Mouse (Mus musculus) erythroblast, adult 5-6 weeks (primary cell): ENCODE measurements around the gene Hspa1a. TPM values are rescaled to one million over a fixed set of nuclear protein-coding genes. Genes with fewer than 3 reads are reported as not detected.
"Not testable (repeated sequence)": the region's sequence is repeated elsewhere in the genome, so short reads cannot be mapped to it uniquely, and the experiment has no call there.

ENCODE experiments used
- ATAC-seq: replicated peaks from 2 replicates; pipeline ENCODE4 v1.8.0; 2016; ENCODE audit warnings: moderate number of reproducible peaks, mild to moderate bottlenecking, moderate TSS enrichment, inconsistent platforms; ENCODE audit not compliant: poor library complexity, low FRiP score, severe bottlenecking
- total RNA-seq, 2 experiments: library from RNA; stranded (forward) in 1 of 2; stranded (reverse) in 1 of 2; fragments of 150-400 nt in 1 of 2; fragments of 200-764, 138-1000 nt in 1 of 2; gene quantifications; 2 replicates each; pipeline versions ENCODE4 v1.2.3 to v1.2.4; 2015 to 2017; ENCODE audit warnings: low replicate concordance in 2 of 2

The Hspa1a gene
- total RNA-seq (2015; ENCODE audit: low replicate concordance), result 1.5 and 2.9 TPM in 2 replicates
- total RNA-seq (2017; ENCODE audit: low replicate concordance), result 5.0 and 5.4 TPM in 2 replicates

GRCm38 (mm10) chr17:34972069-34972749 lies at the start of gene Hspa1a, which contains the start of gene Hspa1l:
Gene Hspa1a, minus strand, starts transcription at chr17:34972156.
Gene Hspa1l, plus strand, starts transcription at chr17:34972703.
- ATAC-seq, result peak; percentile 98

- ATAC-seq, result peak; percentile 78
Observed at GRCm38 (mm10) chr17:35021163-35021808, 49.3 kb upstream of the Hspa1a start.

- no peak for ATAC-seq
Observed at GRCm38 (mm10) chr17:35020551-35020950, 48.6 kb upstream of the Hspa1a start.

- ATAC-seq, result no peak
Observed at GRCm38 (mm10) chr17:35019894-35020293, 47.9 kb upstream of the Hspa1a start.

- no peak for ATAC-seq
Observed at GRCm38 (mm10) chr17:35018171-35018570, 46.2 kb upstream of the Hspa1a start.

- no peak for ATAC-seq
Observed at GRCm38 (mm10) chr17:35017706-35018030, 45.7 kb upstream of the Hspa1a start.

GRCm38 (mm10) chr17:35016791-35017705 lies 45.1 kb upstream of the Hspa1a start:
- no peak for ATAC-seq

GRCm38 (mm10) chr17:35016376-35016775 lies 44.4 kb upstream of the Hspa1a start, which contains the start of gene Vwa7:
Gene Vwa7, plus strand, starts transcription at chr17:35016579.
- ATAC-seq, result peak; percentile 35; the same call in 1 of the 2 replicates

GRCm38 (mm10) chr17:35015296-35015695 lies 43.3 kb upstream of the Hspa1a start:
- ATAC-seq, result no peak

GRCm38 (mm10) chr17:35013221-35013620 lies 41.3 kb upstream of the Hspa1a start:
- ATAC-seq, result no peak

- ATAC-seq, result no peak
Observed at GRCm38 (mm10) chr17:35012430-35012829, 40.5 kb upstream of the Hspa1a start.

GRCm38 (mm10) chr17:35011440-35011839 lies 39.5 kb upstream of the Hspa1a start:
- no peak for ATAC-seq

- ATAC-seq, result no peak
Observed at GRCm38 (mm10) chr17:35009586-35009985, 37.6 kb upstream of the Hspa1a start.

GRCm38 (mm10) chr17:35007387-35007991 lies 35.5 kb upstream of the Hspa1a start:
- ATAC-seq, result no peak

- ATAC-seq, result not testable (repeated sequence)
Observed at GRCm38 (mm10) chr17:35005902-35006301, 33.9 kb upstream of the Hspa1a start.

- no peak for ATAC-seq
Observed at GRCm38 (mm10) chr17:35005158-35005557, 33.2 kb upstream of the Hspa1a start.

GRCm38 (mm10) chr17:35004075-35004717 lies 32.2 kb upstream of the Hspa1a start:
- ATAC-seq, result no peak

- no peak for ATAC-seq
Observed at GRCm38 (mm10) chr17:35003022-35003838, 31.3 kb upstream of the Hspa1a start.
